Mouse (Mus musculus): Measurements from ENCODE around the gene Tpx2.

The Tpx2 gene

GRCm38 (mm10) chr2:152915453-152915852, 67.7 kb downstream of the Tpx2 start:
- no peak for DNase-seq (ENCODE audit: low spot score)

GRCm38 (mm10) chr2:152916111-152916510, 68.3 kb downstream of the Tpx2 start:
- no peak for DNase-seq (ENCODE audit: low spot score)

- no peak for DNase-seq (ENCODE audit: low spot score)
Measured at GRCm38 (mm10) chr2:152917671-152918070, 69.9 kb downstream of the Tpx2 start.

- DNase-seq (ENCODE audit: low spot score) = peak; percentile 50
Measured at GRCm38 (mm10) chr2:152922376-152922775, 74.6 kb downstream of the Tpx2 start.

GRCm38 (mm10) chr2:152923621-152924020, 75.9 kb downstream of the Tpx2 start:
- no peak for DNase-seq (ENCODE audit: low spot score)

GRCm38 (mm10) chr2:152924128-152924527, 76.4 kb downstream of the Tpx2 start:
- no peak for DNase-seq (ENCODE audit: low spot score)

- no peak for DNase-seq (ENCODE audit: low spot score)
Measured at GRCm38 (mm10) chr2:152924543-152924942, 76.8 kb downstream of the Tpx2 start.

GRCm38 (mm10) chr2:152925189-152925872, 77.6 kb downstream of the Tpx2 start:
- peak; percentile 81 for DNase-seq (ENCODE audit: low spot score)

- no peak for DNase-seq (ENCODE audit: low spot score)
Measured at GRCm38 (mm10) chr2:152926896-152927295, 79.1 kb downstream of the Tpx2 start.

- no peak for DNase-seq (ENCODE audit: low spot score)
Measured at GRCm38 (mm10) chr2:152927371-152927770, 79.6 kb downstream of the Tpx2 start.

GRCm38 (mm10) chr2:152928219-152928987, 80.6 kb downstream of the Tpx2 start:
- DNase-seq (ENCODE audit: low spot score) = no peak

- no peak for DNase-seq (ENCODE audit: low spot score)
Measured at GRCm38 (mm10) chr2:152928988-152929370, 81.2 kb downstream of the Tpx2 start.

- no peak for DNase-seq (ENCODE audit: low spot score)
Measured at GRCm38 (mm10) chr2:152930276-152930675, 82.5 kb downstream of the Tpx2 start.

- no peak for DNase-seq (ENCODE audit: low spot score)
Measured at GRCm38 (mm10) chr2:152931456-152932160, 83.8 kb downstream of the Tpx2 start.

- DNase-seq (ENCODE audit: low spot score) = peak; percentile 73
Measured at GRCm38 (mm10) chr2:152933048-152933447, 85.3 kb downstream of the Tpx2 start, which contains the start of gene Foxs1. TSS of gene Foxs1 (minus strand) at chr2:152933208.

- peak; percentile 82 for DNase-seq (ENCODE audit: low spot score)
Measured at GRCm38 (mm10) chr2:152933614-152934013, 85.8 kb downstream of the Tpx2 start.

GRCm38 (mm10) chr2:152939846-152940245, 92.1 kb downstream of the Tpx2 start:
- peak; percentile 89 for DNase-seq (ENCODE audit: low spot score)

GRCm38 (mm10) chr2:152941106-152941505, 93.3 kb downstream of the Tpx2 start:
- peak; percentile 63 for DNase-seq (ENCODE audit: low spot score)

GRCm38 (mm10) chr2:152941776-152942175, 94.0 kb downstream of the Tpx2 start:
- DNase-seq (ENCODE audit: low spot score) = peak; percentile 35

GRCm38 (mm10) chr2:152942898-152943515, 95.2 kb downstream of the Tpx2 start:
- DNase-seq (ENCODE audit: low spot score) = peak; percentile 52

- DNase-seq (ENCODE audit: low spot score) = peak; percentile 41
Measured at GRCm38 (mm10) chr2:152943568-152943967, 95.8 kb downstream of the Tpx2 start.

- DNase-seq (ENCODE audit: low spot score) = peak; percentile 41
Measured at GRCm38 (mm10) chr2:152944013-152944412, 96.2 kb downstream of the Tpx2 start.
